Mouse (Mus musculus) hindbrain, embryonic 14.5 days (tissue): ENCODE measurements around the gene Mgst3. TPM values are rescaled to one million over a fixed set of nuclear protein-coding genes. Genes with fewer than 3 reads are reported as not detected.

Experiments
- ATAC-seq: fragments of 200-750 bp; cut with Nextera tagmentation; 2 replicates; pipeline ENCODE4 v1.8.0; 2017; ENCODE audit warnings: moderate number of reproducible peaks, mild to moderate bottlenecking, moderate TSS enrichment, moderate library complexity; ENCODE audit not compliant: low FRiP score
- DNase-seq: peaks from one replicate; pipeline ENCODE4 v3.0.0-alpha.2; 2015; ENCODE audit warnings: low spot score
- H3K27ac ChIP-seq: fragments of 300-500 bp; sonication (generic); 2 replicates; pipeline ENCODE4 v1.5.1; 2014; ENCODE audit warnings: mild to moderate bottlenecking, moderate library complexity
- H3K27me3 ChIP-seq: fragments of 300-500 bp; sonication (generic); 2 replicates; pipeline ENCODE4 v1.6.1; 2014; ENCODE audit warnings: mild to moderate bottlenecking, low read length, mixed read lengths; ENCODE audit not compliant: control insufficient read depth, insufficient read depth
- H3K36me3 ChIP-seq: fragments of 300-500 bp; sonication (generic); replicated peaks from 2 replicates; pipeline ENCODE4 v1.6.1; 2014; ENCODE audit not compliant: control insufficient read depth, insufficient read depth
- H3K4me1 ChIP-seq: fragments of 300-500 bp; sonication (generic); replicated peaks from 2 replicates; pipeline ENCODE4 v1.6.1; 2014; ENCODE audit warnings: antibody characterized with exemption, low read length, mixed read lengths; ENCODE audit not compliant: control insufficient read depth, insufficient read depth
- H3K4me2 ChIP-seq: fragments of 300-500 bp; sonication (generic); replicated peaks from 2 replicates; pipeline ENCODE4 v1.6.1; 2014; ENCODE audit warnings: mild to moderate bottlenecking, moderate library complexity
- H3K4me3 ChIP-seq: fragments of 300-500 bp; sonication (generic); replicated peaks from 2 replicates; pipeline ENCODE4 v1.5.1; 2014; ENCODE audit warnings: mild to moderate bottlenecking, low read length
- H3K9ac ChIP-seq: fragments of 300-500 bp; sonication (generic); 2 replicates; pipeline ENCODE4 v1.6.1; 2014
- H3K9me3 ChIP-seq: fragments of 300-500 bp; sonication (generic); 2 replicates; pipeline ENCODE4 v1.6.1; 2016; ENCODE audit warnings: low read length; ENCODE audit not compliant: control insufficient read depth
- WGBS: fragments of 180-500 bp; shearing (Covaris S2); extraction: QIAGEN DNeasy Blood & Tissue Kit; methylation state at CpG from one replicate; pipeline ENCODE4 v1.1.7; 2014; 5-methylcytosine and 5-hydroxymethylcytosine counted together
- polyA plus RNA-seq: library from polyadenylated mRNA; unstranded; fragments of >200 nt; fragmentation: Nextera tagmentation; extraction: Ambion mirVana; gene quantifications from 2 replicates; pipeline ENCODE4 v1.2.1, GENCODE M21; 2014

The Mgst3 gene
- polyA plus RNA-seq, result 189 and 205 TPM in 2 replicates

DNA sequence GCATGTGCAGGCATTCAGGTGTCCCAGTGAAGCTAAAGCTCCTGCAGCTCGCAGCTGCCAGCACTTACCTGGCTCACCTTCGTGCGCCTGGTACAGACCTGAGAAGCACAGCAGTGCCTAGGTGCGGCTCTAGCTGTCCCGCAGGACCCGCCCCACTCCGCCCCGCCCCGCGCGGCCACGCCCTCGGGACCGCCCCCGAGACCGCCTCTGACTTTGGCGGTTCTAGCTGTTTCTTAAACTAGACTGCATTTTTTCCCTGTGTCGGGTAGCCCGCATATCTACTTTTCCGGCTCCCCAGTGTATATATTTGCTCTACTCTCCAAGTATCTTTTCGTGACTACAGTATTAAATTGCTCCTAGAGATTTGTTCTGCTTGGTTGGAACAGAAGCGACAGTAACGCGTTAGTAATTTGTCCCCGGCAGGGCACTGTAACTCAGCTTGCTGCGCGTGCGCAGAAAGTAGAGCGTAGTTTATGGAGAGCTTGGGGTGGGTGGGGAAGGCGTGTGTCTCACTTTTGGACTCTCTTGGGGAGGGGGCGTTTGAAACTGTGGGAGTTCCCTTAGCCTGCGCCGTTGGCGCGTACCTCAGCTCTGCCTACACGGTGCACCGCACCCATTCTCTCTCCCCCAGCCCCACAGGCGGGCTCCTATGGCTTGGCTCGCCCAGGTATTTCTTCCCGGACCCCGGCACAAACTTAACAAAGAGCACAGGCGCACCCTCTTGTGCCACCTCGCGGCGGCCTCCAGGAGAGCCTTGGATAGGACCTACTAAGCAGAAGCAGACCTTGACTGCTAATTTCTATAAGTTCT is at the start of gene Mgst3:
Gene Mgst3 (minus strand): TSS at position 159 of the 810 bp plus-strand sequence.
- peak within 1 kb of the TSS; percentile 55 for H3K27ac ChIP-seq
- peaks cover 7% of the 10 kb centered on the region for H3K4me1 ChIP-seq
- no peaks in the 10 kb centered on the region for H3K9me3 ChIP-seq
- under 1% methylated on average over 45 of the region's 45 CpGs for WGBS
- no peaks in the 10 kb centered on the region for H3K36me3 ChIP-seq
- H3K9ac ChIP-seq, result peak within 1 kb of the TSS; percentile 70
- peak; percentile 95 for DNase-seq
- H3K4me2 ChIP-seq, result peak within 1 kb of the TSS; percentile 86
- ATAC-seq, result peak; percentile 95
- H3K4me3 ChIP-seq, result peak within 1 kb of the TSS; percentile 46
- no peaks in the 10 kb centered on the region for H3K27me3 ChIP-seq

GRCm38 (mm10) chr1:167438231-167438885 is 44.7 kb upstream of the Mgst3 start:
- Histone ChIP-seq H3K27me3 (no peaks in the 10 kb centered on the region), H3K36me3 (no peaks in the 10 kb centered on the region), H3K4me3 (no peak overlapping the region), H3K9ac (no peak overlapping the region), H3K4me2 (no peak overlapping the region), H3K9me3 (no peaks in the 10 kb centered on the region), H3K4me1 (no peaks in the 10 kb centered on the region), H3K27ac (no peak overlapping the region)
- 65% methylated on average over 9 of the region's 9 CpGs for WGBS
- DNase-seq (no peak), ATAC-seq (no peak)

DNA sequence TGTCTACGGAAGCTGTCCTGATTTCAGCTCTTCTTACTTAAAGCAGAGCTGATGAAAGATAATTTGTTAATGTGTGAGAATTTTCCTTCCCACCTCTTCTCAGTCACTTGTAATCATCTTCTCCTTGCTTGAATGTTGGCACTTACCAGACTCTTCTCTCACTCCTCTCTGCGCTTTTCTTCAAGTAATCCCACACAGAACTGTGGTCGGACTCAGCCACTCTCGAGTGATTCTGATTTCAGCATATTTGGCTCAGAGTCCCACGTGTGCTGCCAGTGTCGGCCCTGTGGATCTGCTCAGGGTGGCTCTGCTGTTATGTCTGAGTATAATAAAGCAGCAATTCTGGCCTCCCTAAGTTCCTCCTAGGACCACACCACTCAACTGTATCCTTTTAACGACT is 43.5 kb upstream of the Mgst3 start:
- no peaks in the 10 kb centered on the region for H3K36me3 ChIP-seq
- no peak overlapping the region for H3K9ac ChIP-seq
- no peak overlapping the region for H3K4me2 ChIP-seq
- ATAC-seq, result no peak
- no peak overlapping the region for H3K27ac ChIP-seq
- no peaks in the 10 kb centered on the region for H3K9me3 ChIP-seq
- H3K4me3 ChIP-seq, result no peak overlapping the region
- no peaks in the 10 kb centered on the region for H3K4me1 ChIP-seq
- WGBS, result 82% methylated on average over 7 of the region's 7 CpGs
- no peak for DNase-seq
- no peaks in the 10 kb centered on the region for H3K27me3 ChIP-seq

GRCm38 (mm10) chr1:167436186-167436975 is 42.7 kb upstream of the Mgst3 start:
- Histone ChIP-seq H3K4me3 (no peak overlapping the region), H3K4me1 (no peaks in the 10 kb centered on the region), H3K4me2 (no peak overlapping the region), H3K9ac (no peak overlapping the region), H3K9me3 (no peaks in the 10 kb centered on the region), H3K36me3 (no peaks in the 10 kb centered on the region), H3K27me3 (no peaks in the 10 kb centered on the region), H3K27ac (no peak overlapping the region)
- DNase-seq (no peak), ATAC-seq (no peak)
- 89% methylated on average over 7 of the region's 7 CpGs for WGBS

GRCm38 (mm10) chr1:167434931-167435330 is 41.3 kb upstream of the Mgst3 start:
- WGBS, result 88% methylated on average over 4 of the region's 4 CpGs
- Histone ChIP-seq H3K4me3 (no peak overlapping the region), H3K4me1 (no peaks in the 10 kb centered on the region), H3K27ac (no peak overlapping the region), H3K9ac (no peak overlapping the region), H3K9me3 (no peaks in the 10 kb centered on the region), H3K4me2 (no peak overlapping the region), H3K36me3 (no peaks in the 10 kb centered on the region), H3K27me3 (0 out of 2 replicates have a peak, but pooled peaks cover 2% of the 10 kb centered on the region)
- ATAC-seq (no peak), DNase-seq (no peak)

GRCm38 (mm10) chr1:167430976-167431676 is 37.5 kb upstream of the Mgst3 start:
- ATAC-seq, result no peak

DNA sequence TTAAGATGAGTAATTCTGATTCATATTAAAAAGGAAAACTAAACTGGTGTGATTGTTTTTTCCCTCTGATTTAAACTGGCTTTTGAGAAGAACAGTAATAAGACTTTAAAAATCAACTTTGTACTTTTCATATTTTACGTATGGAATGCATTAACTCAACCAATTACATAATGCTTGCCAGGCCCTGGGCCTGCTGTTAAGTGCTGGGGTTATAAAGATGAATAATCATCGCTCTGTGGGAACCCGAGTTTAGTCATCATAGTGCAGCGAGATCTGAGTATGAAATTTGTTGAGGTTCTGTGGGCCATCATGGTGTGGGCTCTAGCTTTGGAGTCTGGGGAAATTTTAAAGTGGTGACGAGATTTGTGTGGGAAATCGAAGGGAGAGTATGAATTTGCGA is 33.0 kb upstream of the Mgst3 start:
- no peaks in the 10 kb centered on the region for H3K4me1 ChIP-seq
- ATAC-seq (no peak), DNase-seq (no peak)
- 0 out of 2 replicates have a peak, but pooled peaks cover 4% of the 10 kb centered on the region for H3K27me3 ChIP-seq
- H3K4me2 ChIP-seq, result no peak overlapping the region
- H3K36me3 ChIP-seq, result no peaks in the 10 kb centered on the region
- no peak overlapping the region for H3K4me3 ChIP-seq
- no peak overlapping the region for H3K27ac ChIP-seq
- H3K9ac ChIP-seq, result no peak overlapping the region
- H3K9me3 ChIP-seq, result no peaks in the 10 kb centered on the region
- 82% methylated on average over 7 of the region's 7 CpGs for WGBS

More at GRCm38 (mm10) chr1:167430976-167431676, 37.5 kb upstream of the Mgst3 start:
- 0 out of 2 replicates have a peak, but pooled peaks cover 4% of the 10 kb centered on the region for H3K27me3 ChIP-seq
- no peaks in the 10 kb centered on the region for H3K9me3 ChIP-seq
- H3K4me1 ChIP-seq, result no peaks in the 10 kb centered on the region
- no peak for DNase-seq
- H3K27ac ChIP-seq, result no peak overlapping the region
- H3K4me3 ChIP-seq, result no peak overlapping the region
- H3K36me3 ChIP-seq, result no peaks in the 10 kb centered on the region
- H3K4me2 ChIP-seq, result no peak overlapping the region
- H3K9ac ChIP-seq, result no peak overlapping the region
- WGBS, result 80% methylated on average over 9 of the region's 9 CpGs

DNA sequence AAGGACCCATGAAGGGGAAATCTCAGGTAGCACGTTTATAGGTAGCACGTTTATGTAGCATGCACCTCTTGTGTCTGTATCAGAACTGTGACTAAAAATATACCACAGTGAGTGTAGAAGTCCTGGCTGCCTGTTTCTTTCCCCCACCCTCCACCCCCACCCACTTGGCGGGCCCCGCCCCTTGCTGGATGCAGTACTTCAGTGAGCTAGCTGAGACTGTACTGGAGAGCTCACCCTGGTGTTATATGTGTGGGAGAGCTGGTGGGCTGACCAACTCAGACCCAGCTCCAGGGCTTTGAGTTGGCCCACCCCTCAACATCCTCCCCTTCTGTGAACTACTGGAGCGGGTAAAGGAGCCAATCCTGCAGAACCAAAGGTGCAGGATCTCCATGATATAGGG is 31.9 kb upstream of the Mgst3 start:
- no peaks in the 10 kb centered on the region for H3K9me3 ChIP-seq
- DNase-seq (no peak), ATAC-seq (no peak)
- 90% methylated on average over 5 of the region's 5 CpGs for WGBS
- H3K4me1 ChIP-seq, result no peaks in the 10 kb centered on the region
- no peak overlapping the region for H3K4me3 ChIP-seq
- no peak overlapping the region for H3K27ac ChIP-seq
- 0 out of 2 replicates have a peak, but pooled peaks cover 4% of the 10 kb centered on the region for H3K27me3 ChIP-seq
- no peaks in the 10 kb centered on the region for H3K36me3 ChIP-seq
- H3K9ac ChIP-seq, result no peak overlapping the region
- no peak overlapping the region for H3K4me2 ChIP-seq
